Mouse (Mus musculus) heart, embryonic 14.5 days (tissue): ENCODE data around the gene 4930453N24Rik. TPM values are rescaled to one million over a fixed set of nuclear protein-coding genes. Genes with fewer than 3 reads are reported as not detected.
A peak's percentile ranks its signal among the peaks of the same experiment; 100 is the strongest.

Experiments
- ATAC-seq: fragments of 200-750 bp; cut with Nextera tagmentation; 2 replicates; pipeline ENCODE4 v1.8.0; 2017; ENCODE audit warnings: low read depth, moderate TSS enrichment; ENCODE audit not compliant: insufficient number of reproducible peaks, insufficient read depth, low FRiP score
- H3K27ac ChIP-seq, 2 experiments: fragments of 200-500 bp in 1 of 2; fragments of 300-500 bp in 1 of 2; sonication (generic) in 1 of 2; replicated peaks in 1 of 2; 2 replicates each; pipeline ENCODE4 v1.5.1; 2012 to 2014; ENCODE audit warnings: low read depth in 2 of 2, low read length in 2 of 2, control low read depth in 1 of 2, mild to moderate bottlenecking in 1 of 2, mixed read lengths in 1 of 2; ENCODE audit not compliant: control insufficient read depth in 1 of 2, insufficient read depth in 1 of 2
- H3K27me3 ChIP-seq: fragments of 300-500 bp; sonication (generic); 2 replicates; pipeline ENCODE4 v1.6.1; 2014; ENCODE audit warnings: mild to moderate bottlenecking, low read length, control low read depth; ENCODE audit not compliant: control insufficient read depth, insufficient read depth
- H3K36me3 ChIP-seq: fragments of 300-500 bp; sonication (generic); 2 replicates; pipeline ENCODE4 v1.6.1; 2014; ENCODE audit warnings: mild to moderate bottlenecking, control low read depth, low read length, mixed read lengths; ENCODE audit not compliant: control insufficient read depth, insufficient read depth
- H3K4me1 ChIP-seq, 2 experiments: fragments of 200-500 bp in 1 of 2; fragments of 300-500 bp in 1 of 2; sonication (generic) in 1 of 2; 2 replicates each; pipeline ENCODE4 v1.6.1; 2012 to 2014; ENCODE audit warnings: low read length in 2 of 2, control low read depth in 1 of 2, mixed read lengths in 1 of 2; ENCODE audit not compliant: control insufficient read depth in 2 of 2, insufficient read depth in 2 of 2
- H3K4me2 ChIP-seq: fragments of 300-500 bp; sonication (generic); 2 replicates; pipeline ENCODE4 v1.6.1; 2014; ENCODE audit warnings: mild to moderate bottlenecking, low read length
- H3K4me3 ChIP-seq, 2 experiments: fragments of 200-500 bp in 1 of 2; fragments of 300-500 bp in 1 of 2; sonication (generic) in 1 of 2; 2 replicates each; pipeline ENCODE4 v1.5.1; 2012 to 2014; ENCODE audit warnings: low read length in 2 of 2, mild to moderate bottlenecking in 2 of 2, control low read depth in 1 of 2, low read depth in 1 of 2, moderate library complexity in 1 of 2; ENCODE audit not compliant: control insufficient read depth in 1 of 2, insufficient read depth in 1 of 2
- H3K9ac ChIP-seq: fragments of 300-500 bp; sonication (generic); 2 replicates; pipeline ENCODE4 v1.6.1; 2014; ENCODE audit warnings: mild to moderate bottlenecking, low read length
- H3K9me3 ChIP-seq: fragments of 300-500 bp; sonication (generic); 2 replicates; pipeline ENCODE4 v1.6.1; 2016; ENCODE audit warnings: low read length, control low read depth; ENCODE audit not compliant: control insufficient read depth
- WGBS: fragments of 180-500 bp; shearing (Covaris S2); extraction: QIAGEN DNeasy Blood & Tissue Kit; methylation state at CpG from one replicate; pipeline ENCODE4 v1.1.7; 2014; 5-methylcytosine and 5-hydroxymethylcytosine counted together
- polyA plus RNA-seq: library from polyadenylated mRNA; unstranded; fragments of >200 nt; fragmentation: Nextera tagmentation; extraction: Ambion mirVana; gene quantifications from 2 replicates; pipeline ENCODE4 v1.2.1, GENCODE M21; 2014

Gene 4930453N24Rik
- polyA plus RNA-seq, 1 experiment from 2014 or later: 16.8 TPM

DNA sequence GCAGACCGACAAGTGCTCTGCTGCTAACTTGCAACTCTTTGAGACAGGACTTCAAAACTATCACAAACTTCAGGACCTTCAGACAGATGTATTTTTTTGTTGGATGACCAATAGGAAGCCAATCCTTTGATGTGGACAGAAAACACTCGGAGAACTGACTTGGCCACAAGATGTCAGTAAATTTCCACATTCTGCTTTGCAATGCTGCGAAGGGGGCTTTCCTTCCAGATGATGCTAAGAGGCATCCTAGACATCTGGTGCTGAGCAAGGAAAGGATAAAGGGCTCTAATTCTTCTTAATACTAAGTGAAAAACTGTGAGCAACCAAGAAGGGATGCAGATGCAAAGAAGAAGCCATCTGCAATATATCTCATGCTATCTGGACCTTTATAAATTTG, 16.2 kb downstream of the 4930453N24Rik start:
- no peak overlapping the region for H3K4me2 ChIP-seq
- H3K36me3 ChIP-seq: no peaks in the 10 kb centered on the region
- 36% methylated on average over 3 of the region's 3 CpGs for WGBS
- no peak overlapping the region for H3K27ac ChIP-seq
- no peaks in the 10 kb centered on the region for H3K9me3 ChIP-seq
- peaks cover 4 to 12% of the 10 kb centered on the region in 2 experiments for H3K4me1 ChIP-seq
- ATAC-seq: no peak
- H3K9ac ChIP-seq: no peak overlapping the region
- no peaks in the 10 kb centered on the region for H3K27me3 ChIP-seq
- H3K4me3 ChIP-seq: no peak overlapping the region

- H3K27ac ChIP-seq: no peak overlapping the region
- no peak for ATAC-seq
- no peaks in the 10 kb centered on the region for H3K36me3 ChIP-seq
- no peak overlapping the region for H3K4me2 ChIP-seq
- H3K9me3 ChIP-seq: no peaks in the 10 kb centered on the region
- H3K9ac ChIP-seq: no peak overlapping the region
- H3K27me3 ChIP-seq: no peaks in the 10 kb centered on the region
- peaks cover 4 to 10% of the 10 kb centered on the region in 2 experiments for H3K4me1 ChIP-seq
- H3K4me3 ChIP-seq: no peak overlapping the region
- 44% methylated on average over 3 of the region's 3 CpGs for WGBS
Measured at GRCm38 (mm10) chr16:64753990-64754742, 16.8 kb downstream of the 4930453N24Rik start.

DNA sequence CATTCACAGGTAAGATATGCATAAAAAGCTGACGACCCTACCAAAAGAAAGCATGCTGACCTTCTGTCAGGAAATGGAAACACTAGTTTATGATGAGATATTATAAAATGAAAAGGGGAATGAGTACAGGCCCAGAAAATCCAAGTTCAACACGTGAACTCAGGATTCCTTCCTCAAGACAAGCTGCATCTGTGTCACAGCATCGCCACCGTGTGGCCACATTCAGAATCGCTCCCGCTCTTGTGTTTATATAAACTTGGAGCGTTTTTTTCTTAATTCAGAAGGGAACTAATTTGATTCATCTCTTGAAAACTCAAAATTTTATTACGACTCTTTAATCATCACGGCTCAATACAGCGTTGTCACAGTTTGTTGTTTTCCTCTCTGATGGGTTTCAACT, 22.7 kb downstream of the 4930453N24Rik start:
- Histone ChIP-seq H3K4me2 (no peak overlapping the region), H3K4me3 (no peak overlapping the region), H3K27me3 (no peaks in the 10 kb centered on the region), H3K36me3 (no peaks in the 10 kb centered on the region), H3K9me3 (no peaks in the 10 kb centered on the region), H3K27ac (no peak overlapping the region), H3K4me1 (no peaks in the 10 kb centered on the region), H3K9ac (no peak overlapping the region)
- 6% methylated on average over 10 of the region's 10 CpGs for WGBS
- ATAC-seq: no peak

DNA sequence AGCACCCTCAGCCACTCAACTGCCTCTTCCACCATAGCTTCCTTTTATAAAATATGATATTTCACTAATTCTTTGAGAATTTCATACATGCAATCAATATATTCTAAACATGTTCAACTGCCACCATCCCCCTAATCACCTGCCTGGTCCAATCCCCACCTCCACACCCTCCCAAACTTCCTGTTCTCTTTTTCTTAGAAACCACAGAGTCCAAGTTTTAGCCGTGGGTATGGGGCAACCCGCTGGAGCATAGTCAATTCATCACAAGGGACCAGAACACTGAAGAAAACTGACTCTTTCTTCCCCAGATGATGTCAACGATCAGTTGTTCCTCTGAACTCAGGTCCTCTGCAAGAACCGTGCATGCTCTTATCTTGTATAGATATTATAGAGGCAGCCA, 25.9 kb downstream of the 4930453N24Rik start:
- no peak for ATAC-seq
- H3K9ac ChIP-seq: no peak overlapping the region
- H3K4me2 ChIP-seq: no peak overlapping the region
- H3K27ac ChIP-seq: no peak overlapping the region
- H3K9me3 ChIP-seq: no peaks in the 10 kb centered on the region
- no peaks in the 10 kb centered on the region for H3K27me3 ChIP-seq
- WGBS: 69% methylated on average over 4 of the region's 4 CpGs
- no peaks in the 10 kb centered on the region for H3K36me3 ChIP-seq
- H3K4me1 ChIP-seq: no peaks in the 10 kb centered on the region
- H3K4me3 ChIP-seq: no peak overlapping the region

DNA sequence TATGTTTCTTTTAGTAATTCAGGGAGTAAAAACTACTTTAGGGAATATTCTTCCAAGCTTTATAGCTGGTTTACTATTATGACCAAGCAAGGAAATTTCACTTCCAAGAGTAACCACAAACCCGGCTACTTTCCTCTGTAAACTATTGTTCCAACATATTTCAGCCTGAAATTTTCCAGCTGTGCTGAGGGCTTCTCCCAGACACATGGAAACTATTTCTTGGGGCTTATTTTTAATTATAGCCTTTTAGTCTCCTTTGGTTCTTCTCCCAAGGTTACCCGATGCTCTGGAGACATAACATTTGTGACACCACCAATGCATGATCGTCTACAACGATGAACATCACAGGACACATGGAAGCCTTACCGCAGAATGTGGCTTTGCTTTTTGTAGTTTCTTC, 33.7 kb downstream of the 4930453N24Rik start:
- Histone ChIP-seq H3K27ac (no peak overlapping the region), H3K4me3 (no peak overlapping the region), H3K36me3 (no peaks in the 10 kb centered on the region), H3K27me3 (no peaks in the 10 kb centered on the region), H3K4me1 (no peaks in the 10 kb centered on the region), H3K9ac (no peak overlapping the region), H3K9me3 (no peaks in the 10 kb centered on the region), H3K4me2 (no peak overlapping the region)
- no peak for ATAC-seq
- 88% methylated on average over 5 of the region's 5 CpGs for WGBS

- 45% methylated on average over 4 of the region's 4 CpGs for WGBS
Measured at GRCm38 (mm10) chr16:64723273-64724057, 47.5 kb downstream of the 4930453N24Rik start.

DNA sequence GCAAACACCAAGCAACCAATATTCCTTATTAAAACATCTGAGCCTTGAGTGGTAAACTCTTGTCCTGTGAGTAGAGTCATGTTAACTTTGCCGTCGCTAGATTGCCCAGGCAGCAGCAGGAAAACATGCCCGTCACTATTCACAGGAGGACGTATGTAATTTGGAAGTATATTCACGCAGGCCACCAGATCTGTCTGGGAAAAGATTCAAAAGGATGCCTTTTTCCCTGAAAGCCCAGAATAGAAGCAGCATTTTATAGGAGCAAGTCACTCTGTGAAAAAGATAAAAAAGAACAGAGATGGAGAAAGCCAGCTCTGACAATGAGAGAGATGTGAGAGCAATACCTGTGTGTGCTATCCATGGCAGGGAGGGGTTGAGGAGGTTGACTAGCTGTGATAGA, 49.4 kb downstream of the 4930453N24Rik start:
- no peak overlapping the region for H3K9ac ChIP-seq
- WGBS: 71% methylated on average over 5 of the region's 5 CpGs

More at GRCm38 (mm10) chr16:64723273-64724057, 47.5 kb downstream of the 4930453N24Rik start:
- Histone ChIP-seq H3K27me3 (no peaks in the 10 kb centered on the region), H3K4me3 (no peak overlapping the region), H3K4me2 (no peak overlapping the region), H3K9ac (no peak overlapping the region), H3K4me1 (no peaks in the 10 kb centered on the region), H3K36me3 (no peaks in the 10 kb centered on the region), H3K9me3 (no peaks in the 10 kb centered on the region), H3K27ac (no peak overlapping the region)
- peak; percentile 79; the same call in 1 of the 2 replicates for ATAC-seq

More for the DNA sequence above, 49.4 kb downstream of the 4930453N24Rik start:
- Histone ChIP-seq H3K27me3 (no peaks in the 10 kb centered on the region), H3K36me3 (no peaks in the 10 kb centered on the region), H3K4me3 (no peak overlapping the region), H3K4me2 (no peak overlapping the region), H3K4me1 (no peaks in the 10 kb centered on the region), H3K27ac (no peak overlapping the region), H3K9me3 (no peaks in the 10 kb centered on the region)
- ATAC-seq: no peak
